Mouse (Mus musculus): ENCODE results near the gene E2f3. TPM values are rescaled to one million over a fixed set of nuclear protein-coding genes. Genes with fewer than 3 reads are reported as not detected.

Gene E2f3
- 4.3 and 5.6 TPM in 2 replicates for polyA plus RNA-seq (2015; fragmentation: Nextera tagmentation; extraction: Ambion mirVana)

DNA sequence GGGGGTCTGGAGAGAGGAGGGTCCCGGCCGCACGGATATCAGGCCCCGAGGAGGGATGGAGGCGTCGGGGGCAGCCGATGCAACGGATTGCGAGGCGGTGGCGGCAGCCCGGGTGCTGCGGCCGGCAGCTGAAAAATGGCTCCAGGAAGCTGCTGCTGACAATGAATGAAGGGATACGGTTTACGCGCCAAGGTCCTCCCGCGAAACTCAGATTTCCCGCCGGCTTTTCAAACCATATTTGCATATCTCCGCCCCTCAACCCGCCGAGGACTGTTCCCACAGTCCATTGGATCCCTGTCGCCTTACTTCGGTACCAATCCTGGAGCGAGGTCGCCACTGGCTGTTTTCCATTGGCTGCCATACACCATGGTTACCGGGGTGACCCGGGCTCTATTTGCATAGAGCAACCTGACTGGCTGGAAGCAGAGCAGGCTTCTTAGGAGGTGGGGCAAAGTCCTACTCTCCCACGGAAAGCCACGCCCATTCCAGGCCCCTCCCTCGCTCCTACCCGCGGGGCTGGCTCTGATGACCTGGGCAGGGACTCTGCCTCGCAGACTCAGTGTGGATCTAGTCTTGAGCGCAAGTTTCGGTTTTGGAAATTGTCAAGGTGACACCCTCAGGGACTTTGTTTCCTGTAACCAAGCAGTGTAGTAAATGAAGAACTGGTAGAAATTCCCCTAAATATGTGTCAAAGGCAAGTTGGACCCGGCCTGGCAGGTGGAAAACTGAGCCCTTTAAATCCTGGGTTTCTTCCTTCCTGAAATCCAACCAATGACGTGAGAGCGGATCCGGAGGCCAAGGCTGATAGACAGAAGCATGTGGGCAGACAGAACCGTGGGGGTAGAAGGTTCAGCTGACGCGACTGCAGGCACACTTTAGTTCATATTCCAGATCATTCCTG, at the start of gene E2f3:
Gene E2f3 (minus strand): TSS at position 209 of the 901 bp plus-strand sequence.
- Histone ChIP-seq H3K27me3 (replicated peaks) (no peaks in the 10 kb centered on the region), H3K4me2 (peak within 1 kb of the TSS; percentile 100), H3K27ac (replicated peaks) (peak within 1 kb of the TSS; percentile 85), H3K9ac (replicated peaks) (peak within 1 kb of the TSS; percentile 92), H3K4me1 (peaks cover 22% of the 10 kb centered on the region), H3K36me3 (no peaks in the 10 kb centered on the region), H3K4me3 (replicated peaks) (peak within 1 kb of the TSS; percentile 91), H3K9me3 (replicated peaks) (no peaks in the 10 kb centered on the region)
- under 1% methylated on average over 45 of the region's 45 CpGs for WGBS
- peak; percentile 98 for ATAC-seq (ENCODE audit: low FRiP score)

- Histone ChIP-seq H3K4me2 (no peak overlapping the region), H3K9me3 (replicated peaks) (no peaks in the 10 kb centered on the region), H3K27me3 (replicated peaks) (no peaks in the 10 kb centered on the region), H3K9ac (replicated peaks) (no peak overlapping the region), H3K4me1 (no peaks in the 10 kb centered on the region), H3K4me3 (replicated peaks) (no peak overlapping the region), H3K27ac (replicated peaks) (no peak overlapping the region), H3K36me3 (no peaks in the 10 kb centered on the region)
- no peak for ATAC-seq (ENCODE audit: low FRiP score)
- 94% methylated on average over 5 of the region's 5 CpGs for WGBS
Observed at GRCm38 (mm10) chr13:30034540-30034939, 48.7 kb upstream of the E2f3 start.

GRCm38 (mm10) chr13:30031684-30032335, 45.9 kb upstream of the E2f3 start:
- Histone ChIP-seq H3K27me3 (replicated peaks) (no peaks in the 10 kb centered on the region), H3K27ac (replicated peaks) (no peak overlapping the region), H3K4me2 (no peak overlapping the region), H3K4me1 (no peaks in the 10 kb centered on the region), H3K9me3 (replicated peaks) (no peaks in the 10 kb centered on the region), H3K4me3 (replicated peaks) (no peak overlapping the region), H3K9ac (replicated peaks) (no peak overlapping the region), H3K36me3 (no peaks in the 10 kb centered on the region)
- WGBS: 80% methylated on average over 13 of the region's 13 CpGs
- ATAC-seq (ENCODE audit: low FRiP score): no peak

DNA sequence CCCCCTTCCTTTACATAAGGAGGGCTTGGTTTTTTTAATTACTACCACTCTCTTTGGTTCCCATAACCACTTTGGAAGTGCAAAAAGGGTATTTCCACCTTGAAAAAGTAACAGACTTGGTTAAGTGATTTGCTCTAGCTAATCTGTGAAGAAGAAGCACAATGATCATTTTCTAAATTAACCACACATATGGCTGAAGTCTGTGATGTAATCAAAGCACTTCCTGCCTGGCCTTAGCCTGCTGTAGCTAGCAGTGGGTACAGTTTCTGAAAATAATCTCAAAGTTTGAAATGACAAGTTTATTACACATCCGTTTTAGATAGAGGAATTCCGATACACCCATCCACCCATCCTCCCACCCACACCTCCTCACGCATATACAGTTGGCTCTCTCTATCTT, 42.0 kb upstream of the E2f3 start:
- Histone ChIP-seq H3K4me1 (no peaks in the 10 kb centered on the region), H3K27ac (replicated peaks) (no peak overlapping the region), H3K27me3 (replicated peaks) (no peaks in the 10 kb centered on the region), H3K36me3 (no peaks in the 10 kb centered on the region), H3K9ac (replicated peaks) (no peak overlapping the region), H3K9me3 (replicated peaks) (no peaks in the 10 kb centered on the region), H3K4me3 (replicated peaks) (no peak overlapping the region), H3K4me2 (no peak overlapping the region)
- ATAC-seq (ENCODE audit: low FRiP score): no peak
- 93% methylated on average over 3 of the region's 3 CpGs for WGBS

- no peak for ATAC-seq (ENCODE audit: low FRiP score)
- Histone ChIP-seq H3K27me3 (replicated peaks) (no peaks in the 10 kb centered on the region), H3K9ac (replicated peaks) (no peak overlapping the region), H3K36me3 (no peaks in the 10 kb centered on the region), H3K9me3 (replicated peaks) (no peaks in the 10 kb centered on the region), H3K4me1 (no peaks in the 10 kb centered on the region), H3K4me3 (replicated peaks) (no peak overlapping the region), H3K4me2 (no peak overlapping the region), H3K27ac (replicated peaks) (no peak overlapping the region)
- WGBS: 84% methylated on average over 2 of the region's 2 CpGs
Observed at GRCm38 (mm10) chr13:30022487-30022886, 36.6 kb upstream of the E2f3 start.

GRCm38 (mm10) chr13:30018573-30018972, 32.7 kb upstream of the E2f3 start:
- WGBS: 81% methylated on average over 2 of the region's 2 CpGs
- Histone ChIP-seq H3K27me3 (replicated peaks) (no peaks in the 10 kb centered on the region), H3K4me2 (no peak overlapping the region), H3K9me3 (replicated peaks) (no peaks in the 10 kb centered on the region), H3K27ac (replicated peaks) (no peak overlapping the region), H3K9ac (replicated peaks) (no peak overlapping the region), H3K36me3 (no peaks in the 10 kb centered on the region), H3K4me1 (no peaks in the 10 kb centered on the region), H3K4me3 (replicated peaks) (no peak overlapping the region)
- ATAC-seq (ENCODE audit: low FRiP score): no peak

DNA sequence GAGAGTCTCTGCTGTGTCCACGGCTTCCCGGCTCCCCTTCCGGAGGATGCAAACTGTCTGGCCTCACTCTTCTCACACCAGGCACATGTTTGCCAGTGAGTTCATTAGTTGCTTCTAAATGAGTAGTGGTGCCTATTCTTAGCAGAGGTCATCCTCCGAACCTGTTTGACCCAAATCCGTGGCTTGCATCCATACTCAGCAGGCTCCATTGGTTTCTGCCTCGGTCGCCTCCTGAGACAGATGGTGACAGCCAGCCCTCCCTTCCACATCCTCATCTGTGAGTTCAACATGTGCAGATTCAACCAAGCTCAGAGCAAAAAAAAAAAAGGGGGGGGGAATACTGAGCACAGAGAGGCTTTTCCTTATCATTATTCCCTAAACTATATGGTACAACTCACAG, 31.7 kb upstream of the E2f3 start:
- H3K4me2 ChIP-seq: no peak overlapping the region
- WGBS: 90% methylated on average over 7 of the region's 7 CpGs

DNA sequence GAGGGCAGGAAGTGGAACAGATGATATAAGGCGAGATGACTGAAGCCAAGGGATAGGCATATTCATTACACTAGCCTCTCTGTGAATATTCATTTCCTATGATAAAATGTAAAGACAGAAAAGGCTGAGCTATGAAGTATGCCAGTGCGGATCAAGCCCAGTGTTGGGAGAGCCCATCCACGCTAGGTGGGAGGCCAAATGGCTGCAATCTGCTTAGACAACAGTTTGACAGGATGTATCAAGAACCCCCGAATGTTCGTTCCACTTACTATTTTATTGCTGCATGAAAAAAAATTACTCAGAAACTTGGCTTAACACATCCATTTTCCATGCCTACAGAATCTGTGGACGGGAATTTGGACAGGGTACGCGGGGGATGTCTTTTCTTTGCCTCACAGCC, 28.7 kb upstream of the E2f3 start:
- H3K4me3 ChIP-seq (replicated peaks): no peak overlapping the region
- H3K4me1 ChIP-seq: no peaks in the 10 kb centered on the region
- no peak overlapping the region for H3K9ac ChIP-seq (replicated peaks)
- no peak for ATAC-seq (ENCODE audit: low FRiP score)
- 91% methylated on average over 8 of the region's 8 CpGs for WGBS
- H3K4me2 ChIP-seq: no peak overlapping the region
- no peaks in the 10 kb centered on the region for H3K27me3 ChIP-seq (replicated peaks)
- H3K9me3 ChIP-seq (replicated peaks): no peaks in the 10 kb centered on the region
- H3K36me3 ChIP-seq: no peaks in the 10 kb centered on the region
- H3K27ac ChIP-seq (replicated peaks): no peak overlapping the region

More for the DNA sequence above, 31.7 kb upstream of the E2f3 start:
- no peak overlapping the region for H3K4me3 ChIP-seq (replicated peaks)
- no peaks in the 10 kb centered on the region for H3K36me3 ChIP-seq
- ATAC-seq (ENCODE audit: low FRiP score): no peak
- H3K9me3 ChIP-seq (replicated peaks): no peaks in the 10 kb centered on the region
- no peaks in the 10 kb centered on the region for H3K27me3 ChIP-seq (replicated peaks)
- H3K9ac ChIP-seq (replicated peaks): no peak overlapping the region
- H3K4me1 ChIP-seq: no peaks in the 10 kb centered on the region
- no peak overlapping the region for H3K27ac ChIP-seq (replicated peaks)

DNA sequence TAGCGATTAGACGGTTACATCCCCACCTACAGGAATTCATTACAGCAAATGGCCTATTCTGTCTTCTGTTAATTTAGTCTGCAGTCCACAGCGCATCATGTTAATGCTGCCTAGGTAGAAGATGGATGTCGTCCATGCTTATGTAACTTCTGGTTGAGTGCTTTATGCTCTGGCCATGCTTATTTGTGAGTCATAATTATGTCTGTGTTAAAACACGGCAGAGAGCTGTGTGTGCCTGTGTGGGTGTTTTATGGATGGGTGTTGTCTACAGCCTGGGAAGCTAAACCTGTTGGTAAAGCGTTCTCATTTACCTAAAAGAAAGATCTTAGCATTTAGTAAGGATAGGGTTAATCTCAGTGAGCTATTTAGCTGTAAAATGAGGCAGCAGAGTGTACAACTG, 26.4 kb upstream of the E2f3 start:
- Histone ChIP-seq H3K27me3 (replicated peaks) (no peaks in the 10 kb centered on the region), H3K4me2 (no peak overlapping the region), H3K4me3 (replicated peaks) (no peak overlapping the region), H3K9me3 (replicated peaks) (no peaks in the 10 kb centered on the region), H3K9ac (replicated peaks) (no peak overlapping the region), H3K27ac (replicated peaks) (no peak overlapping the region), H3K36me3 (no peaks in the 10 kb centered on the region), H3K4me1 (no peaks in the 10 kb centered on the region)
- ATAC-seq (ENCODE audit: low FRiP score): 0 out of 2 replicates have a peak, but pooled peaks have one; percentile 8
- WGBS: 32% methylated on average over 6 of the region's 6 CpGs

DNA sequence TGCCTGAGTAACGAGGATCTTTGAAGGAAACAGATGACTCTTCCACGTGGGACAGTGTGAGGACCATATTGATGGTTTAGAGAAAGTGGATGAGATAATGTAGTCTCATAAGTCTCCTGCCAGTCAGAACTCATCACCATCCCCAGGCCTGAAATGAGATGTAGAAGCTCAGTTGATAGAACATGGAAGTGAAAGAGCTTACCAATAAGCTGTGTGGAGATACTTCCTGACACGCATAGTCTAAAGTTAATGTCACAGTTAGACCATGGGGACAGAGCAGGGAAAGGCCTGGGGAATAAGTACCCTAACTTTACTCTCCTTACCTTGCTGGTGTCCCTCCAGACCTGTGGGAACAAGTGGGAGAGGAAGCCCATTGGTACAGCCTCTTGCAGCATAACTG, 22.9 kb upstream of the E2f3 start:
- no peaks in the 10 kb centered on the region for H3K9me3 ChIP-seq (replicated peaks)
- H3K4me2 ChIP-seq: no peak overlapping the region
- 85% methylated on average over 3 of the region's 3 CpGs for WGBS
- no peak for ATAC-seq (ENCODE audit: low FRiP score)
- no peaks in the 10 kb centered on the region for H3K36me3 ChIP-seq
- no peak overlapping the region for H3K4me3 ChIP-seq (replicated peaks)
- no peaks in the 10 kb centered on the region for H3K4me1 ChIP-seq
- no peaks in the 10 kb centered on the region for H3K27me3 ChIP-seq (replicated peaks)
- H3K27ac ChIP-seq (replicated peaks): no peak overlapping the region
- no peak overlapping the region for H3K9ac ChIP-seq (replicated peaks)

DNA sequence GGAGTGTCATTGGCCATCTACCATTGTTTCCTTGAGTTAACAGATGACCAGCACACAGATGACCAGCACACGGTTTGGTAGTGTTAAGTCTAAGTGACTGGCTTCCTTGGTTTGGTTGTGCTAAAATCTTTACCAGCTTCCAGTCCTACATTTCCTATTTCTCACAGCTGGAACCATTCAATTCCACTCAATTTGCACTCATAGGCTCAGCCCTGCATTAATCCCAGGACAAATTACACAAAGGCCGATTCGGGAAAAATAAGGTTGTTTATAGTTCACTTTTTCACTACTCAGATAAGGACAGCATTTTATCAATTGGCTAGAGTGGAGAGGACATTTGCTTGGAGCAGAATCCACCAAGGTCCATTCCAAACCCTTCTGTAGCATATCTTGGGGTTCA, 19.6 kb upstream of the E2f3 start:
- Histone ChIP-seq H3K27ac (replicated peaks) (no peak overlapping the region), H3K9me3 (replicated peaks) (no peaks in the 10 kb centered on the region), H3K4me1 (0 out of 2 replicates have a peak, but pooled peaks cover 4% of the 10 kb centered on the region), H3K27me3 (replicated peaks) (no peaks in the 10 kb centered on the region), H3K36me3 (no peaks in the 10 kb centered on the region), H3K9ac (replicated peaks) (no peak overlapping the region), H3K4me2 (no peak overlapping the region), H3K4me3 (replicated peaks) (no peak overlapping the region)
- 90% methylated on average over 3 of the region's 3 CpGs for WGBS
- ATAC-seq (ENCODE audit: low FRiP score): no peak

DNA sequence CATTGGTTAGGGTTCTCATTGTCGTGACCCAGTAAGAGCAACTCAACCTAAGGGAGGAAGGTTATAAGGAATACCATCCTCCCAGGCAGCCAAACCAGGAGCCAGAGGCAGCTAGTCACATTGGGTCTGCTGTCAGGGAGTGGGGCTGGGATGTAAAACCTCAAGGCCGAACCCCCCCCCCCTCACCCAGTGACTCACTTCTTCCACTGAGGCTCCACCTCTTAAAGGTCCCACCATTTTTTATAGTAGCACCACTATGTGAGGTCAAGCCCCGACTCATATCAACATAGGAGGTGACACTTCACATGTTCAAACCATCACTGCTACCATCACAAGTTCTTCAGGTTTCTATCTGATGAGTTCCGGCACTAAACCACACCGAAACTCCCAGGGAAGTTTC, 19.0 kb upstream of the E2f3 start:
- H3K4me1 ChIP-seq: 0 out of 2 replicates have a peak, but pooled peaks cover 4% of the 10 kb centered on the region
- no peaks in the 10 kb centered on the region for H3K9me3 ChIP-seq (replicated peaks)
- no peak overlapping the region for H3K27ac ChIP-seq (replicated peaks)
- H3K4me3 ChIP-seq (replicated peaks): no peak overlapping the region
- H3K9ac ChIP-seq (replicated peaks): no peak overlapping the region
- ATAC-seq (ENCODE audit: low FRiP score): no peak
- no peaks in the 10 kb centered on the region for H3K27me3 ChIP-seq (replicated peaks)
- H3K36me3 ChIP-seq: no peaks in the 10 kb centered on the region
- no peak overlapping the region for H3K4me2 ChIP-seq
- WGBS: 93% methylated on average over 5 of the region's 5 CpGs
